Mouse (Mus musculus) stomach, postnatal 0 days (tissue): ENCODE data around the gene Plcl1. TPM values are rescaled to one million over a fixed set of nuclear protein-coding genes. Genes with fewer than 3 reads are reported as not detected.

Source experiments
- ATAC-seq: fragments of 200-750 bp; cut with Nextera tagmentation; 2 replicates; pipeline ENCODE4 v1.8.0; 2017; ENCODE audit not compliant: low FRiP score, low TSS enrichment
- DNase-seq: peaks from one replicate; pipeline ENCODE4 v3.0.0-alpha.2; 2016; ENCODE audit warnings: low spot score
- H3K27ac ChIP-seq: fragments of 300-500 bp; sonication (generic); replicated peaks from 2 replicates; pipeline ENCODE4 v1.5.1; 2014; ENCODE audit warnings: mild to moderate bottlenecking, control low read depth
- H3K27me3 ChIP-seq: fragments of 300-500 bp; sonication (generic); 2 replicates; pipeline ENCODE4 v1.6.1; 2014; ENCODE audit warnings: low read length; ENCODE audit not compliant: control insufficient read depth, insufficient read depth
- H3K36me3 ChIP-seq: fragments of 300-500 bp; sonication (generic); 2 replicates; pipeline ENCODE4 v1.6.1; 2014; ENCODE audit warnings: low read length, mixed read lengths; ENCODE audit not compliant: control insufficient read depth, insufficient read depth
- H3K4me1 ChIP-seq: fragments of 300-500 bp; sonication (generic); replicated peaks from 2 replicates; pipeline ENCODE4 v1.6.1; 2014; ENCODE audit warnings: antibody characterized with exemption; ENCODE audit not compliant: control insufficient read depth, insufficient read depth
- H3K4me2 ChIP-seq: fragments of 300-500 bp; sonication (generic); replicated peaks from 2 replicates; pipeline ENCODE4 v1.6.1; 2014; ENCODE audit warnings: low read depth, mild to moderate bottlenecking, control low read depth, moderate library complexity
- H3K4me3 ChIP-seq: fragments of 300-500 bp; sonication (generic); 2 replicates; pipeline ENCODE4 v1.5.1; 2014; ENCODE audit warnings: low read depth, low read length, control low read depth
- H3K9ac ChIP-seq: fragments of 300-500 bp; sonication (generic); 2 replicates; pipeline ENCODE4 v1.6.1; 2014; ENCODE audit warnings: mild to moderate bottlenecking, low read length, control low read depth, mixed read lengths
- H3K9me3 ChIP-seq: fragments of 300-500 bp; sonication (generic); 2 replicates; pipeline ENCODE4 v1.6.1; 2016; ENCODE audit warnings: low read length; ENCODE audit not compliant: control insufficient read depth
- CTCF ChIP-seq: IDR thresholded peaks from 2 replicates; pipeline ENCODE4 v1.5.1; 2016; ENCODE audit warnings: antibody characterized with exemption, low read depth, mild to moderate bottlenecking, moderate library complexity
- EP300 ChIP-seq: optimal IDR thresholded peaks from 2 replicates; pipeline ENCODE3; 2016; ENCODE audit warnings: antibody characterized with exemption
- WGBS: fragments of 180-500 bp; shearing (Covaris S2); extraction: QIAGEN DNeasy Blood & Tissue Kit; methylation state at CpG from one replicate; pipeline ENCODE4 v1.1.7; 2014; 5-methylcytosine and 5-hydroxymethylcytosine counted together
- polyA plus RNA-seq: library from polyadenylated mRNA; unstranded; fragments of >200 nt; fragmentation: Nextera tagmentation; extraction: Ambion mirVana; gene quantifications from 2 replicates; pipeline ENCODE4 v1.2.1, GENCODE M21; 2015

Gene Plcl1
- polyA plus RNA-seq, 1 experiment from 2014 or later = 1.7 TPM

DNA sequence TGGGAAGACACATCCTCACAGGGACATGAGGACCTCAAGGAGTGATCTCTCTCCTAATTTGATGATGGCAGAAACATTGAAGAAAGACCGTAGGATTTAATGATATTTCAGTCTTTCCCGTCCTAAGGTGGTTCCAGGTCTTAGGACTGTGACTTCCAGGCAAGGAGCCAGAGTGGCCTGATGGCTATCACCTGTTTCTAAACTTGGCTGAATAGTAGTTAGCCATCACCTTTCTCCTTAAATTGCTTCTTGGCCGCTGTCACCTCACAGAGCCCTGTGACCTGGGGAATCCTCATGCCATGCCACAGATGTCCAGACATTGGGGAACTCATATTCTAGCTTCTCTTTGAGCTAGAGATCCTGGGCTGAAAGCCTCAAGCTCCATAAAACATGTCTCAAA lies 277.0 kb downstream of the Plcl1 start:
- WGBS = 95% methylated on average over 3 of the region's 3 CpGs
- H3K4me3 ChIP-seq = no peak overlapping the region
- H3K9ac ChIP-seq = no peak overlapping the region
- H3K36me3 ChIP-seq = no peaks in the 10 kb centered on the region
- DNase-seq (no peak), ATAC-seq (no peak)
- H3K4me1 ChIP-seq = no peaks in the 10 kb centered on the region
- no peaks in the 10 kb centered on the region for H3K27me3 ChIP-seq
- H3K9me3 ChIP-seq = no peaks in the 10 kb centered on the region
- TF ChIP-seq CTCF (no peak), EP300 (no peak)
- no peak overlapping the region for H3K4me2 ChIP-seq
- H3K27ac ChIP-seq = no peak overlapping the region

DNA sequence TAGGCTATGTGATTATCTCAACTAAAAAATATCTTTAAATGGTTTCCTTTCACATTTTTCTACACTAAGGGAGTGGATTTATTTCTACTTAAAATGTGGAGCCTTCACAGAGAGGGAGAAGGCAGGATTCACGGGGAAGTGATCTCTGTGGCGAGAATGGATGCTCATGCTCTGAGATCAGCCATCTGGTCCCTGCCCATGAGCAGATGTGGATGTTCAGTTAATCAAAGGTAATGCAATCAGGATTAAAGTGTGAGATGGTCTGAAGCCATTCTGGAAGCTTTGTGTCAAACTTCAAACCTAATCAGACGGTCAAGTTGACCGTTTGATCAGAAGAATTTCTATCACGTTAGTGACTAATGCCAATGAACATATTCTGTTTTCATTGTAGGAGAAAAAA lies 280.5 kb downstream of the Plcl1 start:
- H3K27me3 ChIP-seq = no peaks in the 10 kb centered on the region
- no peak for ATAC-seq
- 78% methylated on average over 5 of the region's 5 CpGs for WGBS
- H3K4me3 ChIP-seq = no peak overlapping the region
- no peaks in the 10 kb centered on the region for H3K4me1 ChIP-seq
- DNase-seq = no peak
- H3K9me3 ChIP-seq = no peaks in the 10 kb centered on the region
- H3K27ac ChIP-seq = no peak overlapping the region
- H3K36me3 ChIP-seq = no peaks in the 10 kb centered on the region
- TF ChIP-seq EP300 = no peak
- no peak for TF ChIP-seq CTCF
- no peak overlapping the region for H3K9ac ChIP-seq
- no peak overlapping the region for H3K4me2 ChIP-seq

DNA sequence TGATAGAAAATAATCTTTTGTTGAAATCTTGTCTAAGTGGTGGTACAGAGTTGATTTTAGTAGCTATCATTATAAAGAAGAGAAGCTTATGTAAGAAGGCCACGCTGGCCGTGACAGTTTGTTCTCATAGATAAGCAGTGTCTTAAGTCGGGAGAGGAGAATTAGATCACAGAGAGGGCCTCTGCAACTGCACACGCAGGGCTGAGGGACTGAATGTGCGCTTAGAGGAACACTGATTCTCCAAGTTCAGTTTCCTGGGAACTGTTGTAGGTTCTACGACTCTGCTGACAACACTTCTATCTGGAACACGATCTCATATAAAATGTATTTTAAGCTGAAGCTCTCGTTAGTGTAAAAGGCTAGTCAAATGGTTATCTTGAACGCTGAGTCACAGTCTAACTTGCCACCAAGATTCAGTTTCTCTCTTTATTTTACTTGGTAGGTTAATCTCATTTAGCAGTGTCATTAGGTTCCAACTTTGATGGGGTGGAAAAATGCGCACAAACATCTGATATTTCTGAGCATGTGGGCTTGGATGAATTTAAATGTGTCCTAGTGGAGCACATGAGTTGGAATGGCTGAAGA lies 288.0 kb downstream of the Plcl1 start:
- ATAC-seq (no peak), DNase-seq (no peak)
- Histone ChIP-seq H3K9ac (no peak overlapping the region), H3K36me3 (no peaks in the 10 kb centered on the region), H3K4me2 (no peak overlapping the region), H3K27me3 (no peaks in the 10 kb centered on the region), H3K9me3 (no peaks in the 10 kb centered on the region), H3K27ac (no peak overlapping the region), H3K4me3 (no peak overlapping the region), H3K4me1 (no peaks in the 10 kb centered on the region)
- 78% methylated on average over 10 of the region's 10 CpGs for WGBS
- no peak for TF ChIP-seq CTCF
- no peak for TF ChIP-seq EP300

DNA sequence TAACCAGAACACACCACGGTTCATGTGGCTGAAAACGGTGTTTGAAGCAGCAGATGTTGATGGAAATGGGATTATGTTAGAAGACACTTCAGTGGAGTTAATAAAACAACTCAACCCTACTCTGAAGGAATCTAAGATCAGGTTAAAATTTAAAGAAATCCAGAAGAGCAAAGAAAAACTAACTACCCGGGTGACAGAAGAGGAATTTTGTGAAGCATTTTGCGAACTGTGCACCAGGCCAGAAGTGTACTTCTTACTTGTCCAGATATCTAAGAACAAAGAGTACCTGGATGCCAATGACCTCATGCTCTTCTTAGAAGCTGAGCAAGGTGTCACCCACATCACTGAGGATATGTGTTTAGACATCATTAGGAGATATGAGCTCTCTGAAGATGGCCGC lies 290.5 kb downstream of the Plcl1 start:
- no peak for ATAC-seq
- no peak overlapping the region for H3K9ac ChIP-seq
- no peak overlapping the region for H3K4me3 ChIP-seq
- TF ChIP-seq EP300 = no peak
- no peak for TF ChIP-seq CTCF
- H3K36me3 ChIP-seq = no peaks in the 10 kb centered on the region
- H3K27ac ChIP-seq = no peak overlapping the region
- no peaks in the 10 kb centered on the region for H3K9me3 ChIP-seq
- no peaks in the 10 kb centered on the region for H3K4me1 ChIP-seq
- DNase-seq = no peak
- WGBS = 97% methylated on average over 5 of the region's 5 CpGs
- no peak overlapping the region for H3K4me2 ChIP-seq
- no peaks in the 10 kb centered on the region for H3K27me3 ChIP-seq

DNA sequence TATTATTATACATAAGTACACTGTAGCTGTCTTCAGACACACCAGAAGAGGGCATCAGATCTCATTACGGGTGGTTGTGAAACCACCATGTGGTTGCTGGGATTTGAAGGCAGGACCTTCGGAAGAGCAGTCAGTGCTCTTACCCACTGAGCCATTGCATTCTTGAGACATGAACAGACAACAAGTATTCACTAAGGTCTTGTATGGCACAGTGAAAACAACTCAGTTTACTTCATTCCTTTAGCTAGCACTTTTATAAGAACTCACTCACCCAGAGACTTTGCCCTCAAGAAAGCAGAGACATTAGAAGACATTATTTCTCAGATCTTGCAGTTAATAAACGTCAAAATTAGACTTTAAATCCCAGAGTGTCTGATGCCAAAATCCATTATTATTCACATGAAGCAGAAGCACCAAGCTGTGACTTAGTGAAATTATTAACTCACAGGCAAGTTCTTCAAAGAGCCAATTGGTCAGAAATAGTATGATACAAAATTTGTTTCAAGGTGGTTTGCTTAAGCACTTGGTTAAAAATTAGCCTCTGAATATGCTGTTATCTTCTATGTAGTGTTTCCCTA lies 293.8 kb downstream of the Plcl1 start:
- Histone ChIP-seq H3K4me1 (no peaks in the 10 kb centered on the region), H3K4me2 (no peak overlapping the region), H3K27me3 (no peaks in the 10 kb centered on the region), H3K9me3 (no peaks in the 10 kb centered on the region), H3K36me3 (no peaks in the 10 kb centered on the region; the same call in 1 of the 2 replicates), H3K9ac (no peak overlapping the region), H3K27ac (no peak overlapping the region), H3K4me3 (no peak overlapping the region)
- ATAC-seq (no peak), DNase-seq (no peak)
- no peak for TF ChIP-seq EP300
- no peak for TF ChIP-seq CTCF
- 80% methylated on average over 3 of the region's 3 CpGs for WGBS

DNA sequence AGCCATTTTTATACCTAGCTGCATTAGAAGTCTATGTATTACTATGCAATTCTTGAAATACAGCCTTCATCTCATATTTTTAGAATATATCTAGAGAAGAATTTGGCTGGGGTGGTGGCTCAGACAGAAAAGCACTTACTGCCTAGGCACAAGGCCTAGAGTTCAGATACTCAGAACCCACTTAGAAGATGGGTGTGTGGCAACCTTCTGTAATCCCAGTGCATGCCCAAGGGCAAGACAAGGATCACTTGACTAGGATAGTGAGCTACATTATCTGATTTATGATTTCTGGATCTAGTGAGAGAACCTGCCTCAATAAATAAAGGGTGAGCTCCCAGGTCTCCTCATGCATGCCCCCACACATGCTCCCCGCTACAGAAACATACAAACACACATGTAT lies 294.3 kb downstream of the Plcl1 start:
- ATAC-seq = no peak
- Histone ChIP-seq H3K9me3 (no peaks in the 10 kb centered on the region), H3K27ac (no peak overlapping the region), H3K27me3 (no peaks in the 10 kb centered on the region), H3K4me1 (no peaks in the 10 kb centered on the region), H3K9ac (no peak overlapping the region), H3K4me2 (no peak overlapping the region), H3K4me3 (no peak overlapping the region), H3K36me3 (no peaks in the 10 kb centered on the region; the same call in 1 of the 2 replicates)
- 95% methylated on average over 1 of the region's 1 CpGs for WGBS
- TF ChIP-seq EP300 = no peak
- no peak for TF ChIP-seq CTCF
- no peak for DNase-seq
